Mouse (Mus musculus) cerebellum, postnatal 4 days (tissue): ENCODE data around the gene Trio.

Experiments
- DNase-seq, 2 experiments: peaks; one replicate each; pipeline ENCODE4 v3.0.0; 2022; ENCODE audit warnings: low spot score in 2 of 2, mixed read lengths in 1 of 2

The Trio gene

DNA sequence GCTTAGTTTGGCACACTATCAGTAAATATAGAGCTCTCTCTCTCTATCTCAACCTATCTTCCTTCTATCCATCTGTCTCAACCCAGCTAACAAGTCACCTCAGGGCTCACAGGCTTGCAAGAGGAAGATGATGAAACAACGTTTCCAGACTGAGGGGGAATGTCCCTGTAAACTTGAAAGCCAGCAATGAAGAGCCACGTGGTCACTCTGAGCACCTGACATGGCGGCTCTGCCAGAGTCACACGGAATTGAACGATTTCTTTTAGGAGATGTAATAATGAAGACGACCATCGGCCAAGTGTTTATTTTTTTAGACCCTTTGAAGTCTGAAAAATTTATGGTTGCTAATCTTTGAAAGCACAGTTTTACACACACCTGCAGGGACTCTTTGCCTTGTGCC lies 251.2 kb downstream of the Trio start:
- no peak for DNase-seq

DNA sequence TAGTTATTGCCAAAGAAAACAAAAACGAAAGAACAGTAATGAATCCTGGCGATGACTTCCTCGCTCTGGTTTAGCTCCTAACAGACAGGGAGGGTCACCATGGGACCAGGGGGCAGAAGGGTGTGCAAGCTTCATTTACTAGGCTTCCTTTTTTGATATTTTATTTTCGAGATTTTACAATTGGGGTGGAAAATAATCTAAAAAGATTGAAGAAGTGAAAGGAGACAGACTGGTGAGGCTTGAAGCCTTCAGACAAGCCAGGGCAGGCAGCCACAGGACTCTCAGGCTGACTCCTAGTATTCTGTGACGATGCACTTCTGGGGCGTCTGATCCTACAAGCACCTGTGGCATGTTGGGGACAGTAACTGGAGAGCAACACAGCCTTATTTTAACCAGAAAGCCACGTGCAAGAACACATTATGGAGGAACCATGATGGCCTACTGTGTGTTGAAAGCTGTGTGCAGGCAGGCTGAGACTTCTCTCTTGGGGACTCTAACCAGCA lies 253.5 kb downstream of the Trio start:
- DNase-seq: no peak

DNA sequence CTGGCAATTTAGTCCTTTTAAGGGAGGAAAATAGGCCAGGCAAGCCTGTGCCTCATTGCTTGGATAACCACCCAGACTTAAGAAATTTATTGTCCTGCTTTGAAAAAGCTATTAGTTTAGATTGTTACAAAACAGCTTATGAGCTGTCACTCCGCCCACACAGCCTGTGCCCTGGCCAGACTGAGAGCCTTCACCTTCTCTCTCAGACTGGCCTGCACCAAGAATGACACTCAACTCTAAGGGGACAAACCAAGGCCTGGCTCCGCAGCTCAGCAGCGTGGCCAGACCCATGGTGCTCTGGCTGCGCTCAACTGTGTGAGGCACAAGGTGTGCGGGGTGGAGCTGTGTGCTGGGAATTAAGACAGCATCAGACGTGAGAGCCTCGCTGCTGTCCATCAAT lies 254.1 kb downstream of the Trio start:
- no peak for DNase-seq

DNA sequence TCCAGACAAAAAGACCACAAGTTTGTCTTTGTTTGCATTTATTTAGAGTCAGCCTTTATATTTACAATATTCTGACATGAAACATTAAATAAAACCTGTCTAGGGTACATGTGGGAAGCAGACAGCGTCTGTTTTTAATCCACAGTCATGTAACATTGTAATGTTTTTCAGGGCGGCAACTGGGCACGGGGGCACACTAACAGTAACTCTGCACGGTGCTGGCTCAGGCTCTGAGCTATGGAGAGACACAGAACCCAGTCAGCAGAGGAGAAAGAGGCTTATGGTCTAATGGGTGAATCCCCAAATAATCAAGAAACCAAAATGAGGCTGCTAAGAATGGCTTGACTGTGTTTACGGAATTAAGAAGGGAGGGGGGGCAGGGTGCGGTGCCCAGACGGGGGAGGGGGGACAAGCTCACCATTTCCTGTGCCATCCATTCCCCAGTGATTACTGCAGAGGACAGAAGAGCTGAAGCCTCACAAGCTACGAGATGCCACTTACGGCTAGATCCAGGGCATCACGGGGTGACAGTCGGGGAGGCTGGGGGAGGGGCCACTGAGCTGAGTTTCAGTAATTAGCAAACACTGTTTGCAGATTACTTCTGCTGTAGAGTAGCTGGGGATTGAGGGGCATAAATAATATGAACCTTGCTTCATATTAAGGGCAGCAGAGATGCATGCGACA lies 255.0 kb downstream of the Trio start:
- no peak for DNase-seq

DNA sequence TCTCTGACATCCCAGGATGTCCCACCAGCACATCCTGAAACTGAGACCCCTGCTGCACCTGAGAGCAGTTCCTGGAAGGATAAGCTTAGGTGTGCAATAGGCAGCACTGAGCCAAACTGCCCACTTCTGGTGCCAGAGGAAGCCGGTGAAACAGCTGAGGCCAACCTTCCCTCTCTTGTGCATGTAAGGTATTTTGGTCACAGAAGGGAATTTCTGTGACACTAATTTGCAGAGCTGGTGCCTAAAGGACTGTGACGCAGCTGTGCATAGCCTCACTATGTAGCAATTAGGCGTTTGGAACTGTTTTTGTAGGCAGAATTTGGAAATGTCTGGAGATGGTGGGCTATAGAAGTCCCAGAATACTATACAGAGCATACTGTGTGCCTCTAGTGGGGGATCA lies 264.2 kb downstream of the Trio start:
- no peak for DNase-seq

DNA sequence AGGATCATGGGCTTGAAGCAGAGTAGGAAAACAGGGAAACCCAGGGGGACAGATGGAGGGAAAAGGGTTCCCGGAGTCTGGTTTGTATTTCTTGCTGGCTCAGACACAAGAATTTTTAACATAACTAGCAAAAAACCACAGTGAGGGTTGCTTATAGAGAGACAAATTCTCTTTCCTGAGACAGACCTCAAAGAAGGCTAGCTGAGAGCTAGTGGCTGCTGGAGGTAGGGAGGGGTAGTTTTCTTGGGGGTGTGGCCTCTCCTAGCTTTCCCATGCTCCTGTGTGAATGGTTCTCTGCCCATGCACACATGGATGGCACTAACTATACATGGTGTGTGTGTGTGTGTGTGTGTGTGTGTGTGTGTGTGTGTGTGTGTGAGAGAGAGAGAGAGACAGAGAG lies 265.0 kb downstream of the Trio start:
- no peak for DNase-seq

DNA sequence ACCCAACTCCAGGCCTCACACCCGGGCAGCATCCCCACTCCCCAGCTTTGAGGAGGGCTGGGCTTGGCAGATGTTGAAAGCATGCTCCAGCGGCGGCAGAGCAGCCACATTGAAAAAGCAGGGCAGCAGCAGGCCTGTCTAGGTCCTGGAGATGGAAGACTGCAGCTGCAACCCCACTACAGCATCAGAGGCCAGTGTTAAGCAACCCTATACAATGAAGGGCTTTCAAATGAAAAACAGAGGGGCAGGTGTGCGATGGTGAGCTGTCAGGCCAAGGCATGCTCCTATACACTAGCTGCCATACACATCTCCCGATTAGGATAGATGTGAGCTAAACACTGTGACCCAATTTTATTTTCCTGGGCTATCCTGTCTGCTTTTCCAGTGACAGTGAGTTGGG lies 265.8 kb downstream of the Trio start:
- DNase-seq: no peak

DNA sequence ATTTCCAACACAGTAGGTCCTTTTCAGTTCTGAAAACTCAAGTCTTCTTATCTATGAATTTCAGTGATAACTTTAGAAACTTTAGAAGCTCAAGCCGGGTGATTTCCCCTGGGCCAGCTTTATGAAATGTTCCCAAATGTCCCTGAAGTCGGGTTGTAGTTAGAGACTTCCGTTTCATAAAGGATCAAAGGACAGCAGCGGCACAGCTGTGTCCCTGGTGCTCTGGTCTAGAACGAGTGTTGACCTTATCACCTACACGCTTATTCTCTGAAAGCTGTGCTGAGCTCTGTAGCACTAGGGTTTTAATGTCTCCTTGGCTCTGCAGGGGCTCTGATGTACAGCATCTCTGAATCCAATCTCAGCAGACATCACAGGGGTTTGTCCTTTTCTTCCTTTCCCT lies 267.0 kb downstream of the Trio start:
- DNase-seq: no peak

DNA sequence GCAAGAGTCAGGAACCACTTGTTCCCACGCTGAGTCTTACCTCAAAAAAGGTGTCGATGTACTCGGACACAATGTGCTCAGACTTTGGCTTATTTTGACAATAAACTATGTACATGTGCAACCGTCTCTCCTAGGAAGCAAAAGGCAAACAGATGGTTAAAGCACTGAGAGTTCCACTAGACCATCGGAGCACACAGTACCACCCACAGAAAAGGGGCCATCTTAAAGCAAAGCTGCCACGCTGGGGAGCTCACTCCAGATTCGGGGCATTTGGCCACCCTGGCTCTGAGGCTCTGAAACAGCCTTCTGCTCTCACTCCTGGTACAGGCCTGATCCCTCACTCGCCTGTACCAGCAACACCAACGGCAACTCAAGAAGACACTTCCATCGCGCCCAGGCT lies 269.2 kb downstream of the Trio start:
- no peak for DNase-seq

DNA sequence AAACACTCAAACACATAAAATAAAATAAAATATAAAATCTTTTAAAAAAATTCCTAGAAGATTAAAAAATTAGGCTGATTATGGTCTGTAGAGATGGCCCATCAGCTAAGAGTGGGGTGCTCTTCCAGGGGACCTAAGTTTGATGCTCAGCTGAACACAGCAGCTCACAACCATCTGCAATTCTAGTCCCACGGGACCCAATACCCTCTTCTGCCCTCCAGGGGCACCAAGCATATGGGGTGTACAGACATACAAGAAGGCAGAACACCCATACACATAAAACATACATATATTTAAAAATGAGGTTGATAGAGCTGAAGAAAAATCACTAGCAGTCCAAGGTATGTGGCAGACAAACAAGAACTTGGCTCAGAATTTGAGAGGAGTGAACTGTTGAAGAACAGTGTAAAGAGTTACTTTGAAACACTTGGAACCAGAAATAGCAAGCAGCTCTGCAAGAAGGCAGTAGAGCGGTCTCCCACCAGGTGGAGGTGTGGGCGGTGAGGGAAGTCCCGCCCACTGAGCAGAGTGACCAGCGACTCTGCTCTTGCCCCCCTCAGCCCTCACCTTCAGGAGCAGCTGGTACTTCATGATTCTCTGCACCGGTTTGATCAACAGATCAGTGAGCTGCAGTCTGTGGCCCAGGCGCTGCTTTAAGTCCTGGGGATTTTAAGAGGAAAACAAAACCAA lies 270.9 kb downstream of the Trio start:
- DNase-seq: no peak

DNA sequence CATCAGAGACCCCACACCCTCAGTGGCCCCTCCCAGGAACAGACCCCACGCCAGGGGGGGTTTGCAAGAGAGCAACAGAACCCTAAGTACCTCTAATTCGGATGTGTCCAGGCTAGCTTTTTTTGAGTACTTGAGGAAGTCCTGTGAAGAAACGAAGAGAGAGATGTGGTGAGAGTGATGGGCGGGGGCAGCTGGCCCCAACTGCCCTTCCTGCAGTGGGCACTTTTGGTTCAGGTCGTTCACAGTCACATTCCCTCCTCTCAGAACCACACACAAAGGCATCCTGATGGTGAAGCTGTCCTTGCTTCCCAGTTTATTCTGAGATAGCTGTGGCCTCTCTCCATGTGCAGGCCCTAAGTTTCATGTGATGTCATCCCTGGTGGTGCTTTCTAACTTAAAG lies 271.7 kb downstream of the Trio start:
- no peak for DNase-seq

DNA sequence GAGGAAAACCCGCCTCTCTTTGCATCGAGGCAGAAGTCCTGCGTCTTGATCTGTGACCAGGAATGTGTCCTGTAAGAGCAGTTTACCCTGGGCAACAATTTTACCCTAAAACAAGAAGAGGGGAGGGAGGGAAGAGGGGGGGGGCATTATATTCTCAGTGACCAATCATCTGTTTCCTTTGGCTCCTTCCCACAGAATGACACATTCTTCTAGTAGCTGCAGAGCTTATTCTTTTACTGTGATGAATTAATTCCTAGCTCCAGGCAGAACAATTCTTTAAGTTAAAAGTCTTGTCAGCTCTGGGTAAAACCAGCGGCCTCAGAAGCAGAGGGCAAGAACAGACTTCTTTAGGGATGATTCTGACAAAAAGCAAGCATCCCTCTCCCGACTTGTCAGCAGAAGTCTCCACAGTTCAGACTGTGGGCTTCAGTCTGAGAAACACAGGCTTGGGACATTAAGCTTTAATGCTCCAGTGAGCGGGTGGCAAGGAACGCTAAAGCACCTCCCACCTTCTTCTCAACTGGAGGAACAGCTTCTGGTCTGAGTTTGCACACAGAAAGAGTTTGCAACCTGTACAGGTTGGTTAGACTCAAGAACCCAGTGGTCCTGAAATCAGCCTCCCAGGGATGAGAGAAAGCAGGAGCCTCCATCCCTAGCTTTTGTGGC lies 272.8 kb downstream of the Trio start:
- no peak for DNase-seq

DNA sequence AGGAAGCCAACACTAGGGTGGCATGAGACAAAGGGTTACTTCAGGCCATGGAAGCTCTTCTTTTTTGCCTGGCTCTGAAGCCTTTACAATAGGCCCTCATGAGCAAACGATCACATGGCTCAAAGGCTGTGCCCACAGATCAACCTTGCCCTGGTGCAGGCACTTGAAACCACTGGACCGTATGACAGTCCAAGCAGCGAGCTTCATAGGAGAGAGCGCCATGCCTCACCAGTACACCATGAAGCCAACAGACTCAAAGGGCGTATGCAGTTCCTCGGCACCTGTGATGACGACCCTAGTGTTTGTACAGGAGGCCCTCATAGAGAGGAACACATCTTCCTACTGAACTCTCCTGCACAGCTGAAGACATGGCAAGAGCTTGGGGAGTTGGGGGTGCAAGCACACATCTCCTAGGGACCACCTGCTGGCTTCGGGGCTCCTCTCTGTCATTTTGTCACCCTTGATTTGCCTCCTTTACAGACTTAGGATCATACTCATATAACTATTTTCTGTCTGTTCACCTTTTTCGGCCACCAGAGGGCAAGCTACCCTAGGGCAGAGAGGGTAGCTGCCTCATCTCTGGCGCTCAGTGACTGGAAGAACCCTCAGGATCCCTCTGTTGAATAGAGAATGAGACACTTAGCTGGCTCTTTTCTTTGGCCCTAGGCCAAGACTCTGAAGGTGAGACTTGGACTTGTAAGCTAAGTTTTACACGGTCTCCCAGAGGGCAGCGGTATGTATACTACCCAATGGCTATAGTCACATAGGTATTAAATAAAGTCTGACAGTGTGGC lies 273.8 kb downstream of the Trio start:
- DNase-seq: peak in 1 of 2 experiments; percentile 56

DNA sequence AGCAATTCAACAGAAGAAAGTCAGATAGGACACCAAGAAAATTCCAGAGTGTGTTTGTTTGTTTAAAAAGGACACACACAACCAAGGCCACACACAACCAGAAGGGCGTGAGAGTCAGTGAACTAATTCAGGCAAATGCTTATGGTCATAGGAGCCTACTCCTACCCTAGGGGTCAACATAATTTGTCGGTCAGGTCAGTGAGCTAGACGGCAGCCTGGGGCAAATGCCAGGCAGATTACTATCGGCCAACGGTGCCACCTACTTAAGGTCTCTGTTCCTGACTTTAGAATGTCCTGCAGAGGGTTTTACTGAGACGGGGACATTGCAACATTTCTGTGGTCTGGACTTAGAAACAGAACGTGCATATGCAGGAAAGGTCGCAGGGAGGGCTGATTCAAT lies 276.9 kb downstream of the Trio start:
- DNase-seq: no peak

DNA sequence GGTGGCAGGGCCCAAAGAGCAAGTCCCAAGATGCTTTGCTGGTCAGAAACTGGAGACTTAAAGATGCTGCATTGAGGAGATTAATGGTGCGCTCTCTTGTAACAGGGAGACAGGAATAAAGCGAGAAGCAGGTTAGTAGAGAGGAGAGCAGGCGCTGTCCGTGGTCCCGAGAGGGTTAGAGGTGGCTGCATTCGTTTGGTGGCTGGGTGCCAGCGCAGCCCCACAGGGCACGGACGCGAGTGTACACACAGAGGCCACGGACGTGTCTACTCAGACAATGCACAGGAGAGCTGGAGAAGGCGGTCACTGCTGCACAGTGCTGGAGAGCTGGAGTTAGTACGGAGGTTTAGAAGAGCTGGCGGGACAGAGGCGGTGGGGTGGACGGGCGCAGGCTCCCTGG lies 278.1 kb downstream of the Trio start:
- DNase-seq: no peak

DNA sequence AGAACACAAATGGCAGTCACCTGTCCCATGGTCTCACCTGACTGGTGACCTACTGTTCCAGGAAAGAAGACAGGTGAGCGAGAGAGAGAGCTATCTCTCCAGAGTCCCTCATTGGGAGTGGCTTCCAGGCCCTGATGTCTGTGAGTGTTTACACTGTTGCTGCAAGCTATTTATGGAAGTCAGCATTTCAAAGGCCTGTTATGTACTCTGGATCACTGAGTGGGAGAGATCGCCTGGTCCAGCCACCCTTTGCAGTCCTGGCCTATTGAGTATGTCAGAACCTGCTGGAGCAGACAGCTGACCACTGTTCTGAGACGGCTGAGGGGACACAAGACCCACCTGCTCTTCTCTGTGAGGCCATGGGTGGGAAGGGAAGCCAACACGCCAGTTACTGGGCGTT lies 280.7 kb downstream of the Trio start:
- no peak for DNase-seq

DNA sequence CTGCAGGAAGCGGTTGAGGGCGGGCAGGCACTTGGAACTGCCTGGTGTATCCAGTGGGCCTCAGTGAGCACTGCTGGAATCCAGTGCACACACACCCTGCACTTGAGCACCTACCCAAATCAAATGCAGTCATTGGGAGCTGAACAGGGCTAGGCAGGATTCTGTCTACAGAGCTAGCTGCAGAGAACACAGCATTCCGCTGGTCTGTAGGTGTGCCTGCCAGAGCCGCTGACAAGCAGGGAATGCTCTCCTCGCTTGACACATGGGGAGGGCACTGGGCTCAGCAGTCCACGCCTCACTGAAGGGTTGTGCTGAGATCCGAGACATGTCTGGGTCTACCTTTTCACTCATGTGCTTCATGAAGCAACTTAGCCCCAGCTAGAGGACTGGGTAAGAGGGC lies 285.6 kb downstream of the Trio start:
- no peak for DNase-seq

DNA sequence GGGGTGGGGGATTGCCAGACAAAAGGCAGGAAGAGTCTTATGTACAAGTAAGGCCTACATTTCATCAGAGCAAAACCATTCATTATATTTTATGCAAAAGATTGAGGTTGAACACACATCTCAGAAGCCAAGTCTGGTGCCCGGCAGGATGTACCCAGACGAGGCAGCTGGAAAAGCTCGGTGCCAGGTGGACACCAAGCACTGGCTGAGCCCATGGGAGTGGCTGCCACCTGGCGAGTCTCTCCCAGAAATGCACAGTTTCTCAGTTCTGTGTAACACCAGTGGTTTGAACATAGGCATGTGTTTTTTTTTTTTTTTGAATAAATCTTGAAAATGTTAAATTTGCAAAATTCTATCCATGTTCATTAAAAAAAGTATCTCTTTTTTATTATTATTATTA lies 293.8 kb downstream of the Trio start:
- DNase-seq: no peak

DNA sequence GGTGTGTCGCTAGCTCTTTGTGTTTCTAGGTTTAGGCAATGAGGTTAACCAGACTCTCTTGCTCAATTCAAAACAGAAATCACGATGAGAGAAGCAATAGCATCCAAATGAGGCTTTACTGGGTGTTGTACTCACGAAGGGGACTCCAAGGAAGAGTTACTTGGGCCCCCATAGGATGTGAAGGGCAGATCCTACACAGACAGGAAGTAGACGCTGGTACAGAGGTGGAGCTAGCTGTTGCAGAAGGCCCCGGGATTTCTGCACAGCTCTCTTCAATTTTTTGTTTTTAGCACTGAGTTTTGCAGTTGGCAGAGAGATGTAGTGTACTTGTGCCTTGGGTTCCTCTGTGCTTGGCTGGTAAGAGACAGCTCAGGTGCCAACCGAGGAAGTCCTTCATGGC lies 299.4 kb downstream of the Trio start:
- no peak for DNase-seq

DNA sequence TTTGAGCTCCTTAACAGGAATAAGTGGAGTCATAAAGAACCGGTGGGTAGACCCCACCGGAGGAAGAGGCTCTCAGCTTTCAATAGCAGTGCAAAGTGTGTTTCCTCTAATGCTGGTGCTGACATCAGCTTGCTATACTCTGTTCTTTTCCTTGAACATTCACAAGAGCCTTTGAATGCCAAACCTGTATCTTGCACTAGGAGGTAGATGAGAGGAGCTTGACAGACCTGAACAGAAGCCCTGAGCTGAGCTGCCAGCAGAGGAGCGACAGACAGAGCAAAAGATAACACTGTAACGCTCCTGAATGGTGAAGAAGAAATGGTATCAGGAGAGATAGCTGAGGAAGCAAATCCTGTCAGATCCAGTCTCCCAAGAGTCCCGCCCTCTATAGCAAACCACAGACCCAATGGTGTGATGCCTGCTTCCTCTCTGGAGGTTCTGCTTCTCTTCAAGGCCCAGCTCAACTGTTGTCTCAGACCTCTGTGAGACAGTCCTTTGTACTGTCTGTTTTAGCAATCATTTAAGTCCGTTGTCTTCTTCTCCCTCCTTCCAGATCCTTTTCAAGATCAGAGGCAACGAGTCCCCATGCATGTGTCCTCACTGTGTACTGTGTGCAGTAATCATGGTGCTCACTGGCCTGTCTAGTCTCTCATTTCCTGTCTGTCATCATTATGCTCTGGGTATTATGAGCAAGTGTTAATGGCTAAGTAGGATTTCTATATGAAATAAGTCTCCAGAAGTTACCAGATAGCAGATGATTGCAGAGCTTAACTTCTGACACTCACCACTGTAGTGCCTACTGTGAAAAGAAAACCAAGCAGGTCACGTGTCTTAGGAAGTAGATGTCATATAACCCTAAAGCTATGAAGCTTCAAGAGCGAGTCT lies 300.6 kb downstream of the Trio start:
- DNase-seq: no peak

DNA sequence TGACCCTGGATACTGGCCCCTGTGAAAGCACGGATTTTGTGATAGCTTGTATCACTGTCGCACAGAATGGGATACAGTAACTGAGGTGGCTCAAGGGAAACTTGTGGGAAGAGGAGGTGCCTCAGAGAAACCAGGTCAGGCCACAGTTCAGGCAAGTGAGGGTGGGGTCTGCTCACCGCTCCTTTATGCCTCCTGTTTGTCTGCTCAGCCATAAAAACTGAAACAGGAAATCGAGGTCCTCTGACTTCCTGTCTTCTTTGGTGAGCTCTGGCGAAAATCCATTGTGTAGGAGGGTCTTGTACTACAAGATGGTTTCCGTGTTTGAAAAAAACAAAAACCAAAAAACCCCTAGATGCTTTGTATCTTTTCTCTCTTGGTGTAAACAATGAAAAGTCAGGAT lies 301.4 kb downstream of the Trio start:
- no peak for DNase-seq
